Mouse (Mus musculus) forebrain, embryonic 14.5 days (tissue): ENCODE measurements around the gene Dhcr24. TPM values are rescaled to one million over a fixed set of nuclear protein-coding genes. Genes with fewer than 3 reads are reported as not detected.

ENCODE experiments used
- ATAC-seq: fragments of 200-750 bp; cut with Nextera tagmentation; 2 replicates; pipeline ENCODE4 v1.8.0; 2017; ENCODE audit warnings: mild to moderate bottlenecking, moderate library complexity
- DNase-seq: peaks from one replicate; pipeline ENCODE4 v3.0.0-alpha.2; 2015; ENCODE audit warnings: low spot score
- H3K27ac ChIP-seq: fragments of 300-500 bp; sonication (generic); 2 replicates; pipeline ENCODE4 v1.5.1; 2014; ENCODE audit warnings: low read depth, mild to moderate bottlenecking, control low read depth, low read length, moderate library complexity
- H3K27me3 ChIP-seq: fragments of 300-500 bp; sonication (generic); replicated peaks from 2 replicates; pipeline ENCODE4 v1.6.1; 2014; ENCODE audit warnings: low read length, control low read depth, mixed read lengths; ENCODE audit not compliant: control insufficient read depth, insufficient read depth
- H3K36me3 ChIP-seq: fragments of 300-500 bp; sonication (generic); 2 replicates; pipeline ENCODE4 v1.6.1; 2014; ENCODE audit warnings: low read length, control low read depth; ENCODE audit not compliant: control insufficient read depth, insufficient read depth
- H3K4me1 ChIP-seq: fragments of 300-500 bp; sonication (generic); 2 replicates; pipeline ENCODE4 v1.6.1; 2014; ENCODE audit warnings: antibody characterized with exemption, low read length, control low read depth; ENCODE audit not compliant: control insufficient read depth, insufficient read depth
- H3K4me2 ChIP-seq: fragments of 300-500 bp; sonication (generic); 2 replicates; pipeline ENCODE4 v1.6.1; 2014; ENCODE audit warnings: mild to moderate bottlenecking, control low read depth, low read length
- H3K4me3 ChIP-seq: fragments of 300-500 bp; sonication (generic); 2 replicates; pipeline ENCODE4 v1.5.1; 2014; ENCODE audit warnings: low read depth, low read length, control low read depth
- H3K9ac ChIP-seq: fragments of 300-500 bp; sonication (generic); 2 replicates; pipeline ENCODE4 v1.6.1; 2014; ENCODE audit warnings: mild to moderate bottlenecking, low read length, control low read depth, moderate library complexity
- H3K9me3 ChIP-seq: fragments of 300-500 bp; sonication (generic); replicated peaks from 2 replicates; pipeline ENCODE4 v1.6.1; 2016; ENCODE audit warnings: low read length, control low read depth, mixed read lengths; ENCODE audit not compliant: control insufficient read depth
- WGBS: fragments of 180-500 bp; shearing (Covaris S2); extraction: QIAGEN DNeasy Blood & Tissue Kit; methylation state at CpG from one replicate; pipeline ENCODE4 v1.1.7; 2014; 5-methylcytosine and 5-hydroxymethylcytosine counted together
- polyA plus RNA-seq: library from polyadenylated mRNA; unstranded; fragments of >200 nt; fragmentation: Nextera tagmentation; extraction: Ambion mirVana; gene quantifications from 2 replicates; pipeline ENCODE4 v1.2.1, GENCODE M21; 2014

Dhcr24 gene
- polyA plus RNA-seq, 1 experiment from 2014 or later, result 16.6 TPM

DNA sequence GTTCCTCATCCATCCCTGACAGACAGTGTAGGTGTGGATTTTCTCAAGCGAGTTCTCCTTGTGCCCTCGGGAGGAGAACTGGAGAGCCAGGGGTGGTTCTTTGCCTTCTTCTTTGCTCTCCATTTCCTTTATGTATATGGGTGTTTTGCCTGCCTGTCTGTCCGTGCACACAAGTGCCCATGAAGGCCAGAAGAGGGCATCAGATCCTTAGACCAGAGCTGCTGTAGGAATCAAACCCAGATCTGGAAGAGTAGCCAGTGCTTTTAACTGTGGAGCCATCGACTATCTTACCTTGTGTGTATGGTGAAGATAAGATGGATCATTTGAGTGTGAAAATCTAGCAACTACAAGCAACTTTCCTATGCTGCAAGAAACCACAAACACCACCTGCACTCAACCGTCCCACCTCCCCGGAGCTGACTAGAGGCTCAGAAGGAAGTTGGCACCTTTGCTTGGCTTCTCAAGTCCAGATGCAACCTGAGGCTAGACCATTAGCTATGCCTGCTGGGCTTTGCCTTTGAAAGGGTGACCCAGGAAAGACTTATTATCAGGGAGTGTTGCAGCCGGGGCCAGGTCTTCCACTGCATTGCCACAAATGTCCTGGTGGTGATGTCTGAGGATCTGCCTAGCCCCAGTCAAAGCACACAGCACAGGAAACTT is 27.3 kb upstream of the Dhcr24 start:
- DNase-seq (no peak), ATAC-seq (no peak)
- Histone ChIP-seq H3K4me1 (no peaks in the 10 kb centered on the region), H3K4me3 (no peak overlapping the region), H3K9me3 (no peaks in the 10 kb centered on the region), H3K9ac (no peak overlapping the region), H3K27ac (no peak overlapping the region), H3K27me3 (no peaks in the 10 kb centered on the region), H3K4me2 (no peak overlapping the region), H3K36me3 (no peaks in the 10 kb centered on the region)
- WGBS, result 66% methylated on average over 7 of the region's 7 CpGs

DNA sequence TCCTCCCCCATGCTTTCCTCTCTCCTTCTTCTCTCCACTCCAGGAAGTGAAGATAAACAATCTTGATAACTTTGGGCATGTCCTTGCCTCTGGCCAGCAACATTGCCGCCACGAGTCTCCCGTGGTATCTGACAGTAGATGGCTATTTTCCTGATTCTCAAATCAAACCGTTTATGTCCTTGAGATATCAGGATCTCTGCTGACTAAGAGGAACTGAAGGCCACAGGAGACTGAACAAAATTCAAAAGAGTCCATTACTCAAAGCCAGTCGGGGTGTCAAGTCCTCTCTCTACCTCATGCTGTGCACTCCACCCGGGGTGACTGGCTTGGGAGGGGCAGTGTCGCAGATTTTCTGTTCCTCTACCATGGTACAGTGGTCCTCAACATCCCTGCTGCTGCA is 26.6 kb upstream of the Dhcr24 start:
- H3K36me3 ChIP-seq, result no peaks in the 10 kb centered on the region
- H3K27ac ChIP-seq, result no peak overlapping the region
- H3K27me3 ChIP-seq, result no peaks in the 10 kb centered on the region
- no peak for DNase-seq
- no peak overlapping the region for H3K4me3 ChIP-seq
- H3K4me1 ChIP-seq, result no peaks in the 10 kb centered on the region
- no peaks in the 10 kb centered on the region for H3K9me3 ChIP-seq
- WGBS, result 84% methylated on average over 7 of the region's 7 CpGs
- no peak overlapping the region for H3K4me2 ChIP-seq
- ATAC-seq, result no peak
- no peak overlapping the region for H3K9ac ChIP-seq

DNA sequence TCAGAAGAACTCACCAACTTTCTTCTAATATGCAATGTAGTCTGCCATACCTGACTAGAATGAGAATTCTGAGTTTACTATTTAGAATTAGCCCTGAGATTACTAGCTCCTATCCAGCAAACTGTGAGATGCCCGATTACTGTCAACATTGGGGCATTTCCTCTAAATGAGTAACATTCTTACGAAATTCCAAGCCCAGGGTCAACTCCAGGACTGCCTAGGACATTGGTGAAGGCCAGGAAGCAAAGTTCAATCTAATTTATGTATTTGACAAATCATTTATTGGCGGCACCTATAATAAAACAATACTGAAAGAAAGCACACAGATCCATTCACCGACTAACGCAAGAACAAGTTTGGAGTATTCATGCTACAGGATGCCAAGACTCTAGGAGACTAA is 21.1 kb upstream of the Dhcr24 start:
- Histone ChIP-seq H3K4me3 (no peak overlapping the region), H3K4me2 (no peak overlapping the region), H3K27ac (no peak overlapping the region), H3K9ac (no peak overlapping the region), H3K27me3 (no peaks in the 10 kb centered on the region), H3K9me3 (no peaks in the 10 kb centered on the region), H3K36me3 (no peaks in the 10 kb centered on the region), H3K4me1 (no peaks in the 10 kb centered on the region)
- ATAC-seq, result no peak
- 86% methylated on average over 5 of the region's 5 CpGs for WGBS
- DNase-seq, result no peak

DNA sequence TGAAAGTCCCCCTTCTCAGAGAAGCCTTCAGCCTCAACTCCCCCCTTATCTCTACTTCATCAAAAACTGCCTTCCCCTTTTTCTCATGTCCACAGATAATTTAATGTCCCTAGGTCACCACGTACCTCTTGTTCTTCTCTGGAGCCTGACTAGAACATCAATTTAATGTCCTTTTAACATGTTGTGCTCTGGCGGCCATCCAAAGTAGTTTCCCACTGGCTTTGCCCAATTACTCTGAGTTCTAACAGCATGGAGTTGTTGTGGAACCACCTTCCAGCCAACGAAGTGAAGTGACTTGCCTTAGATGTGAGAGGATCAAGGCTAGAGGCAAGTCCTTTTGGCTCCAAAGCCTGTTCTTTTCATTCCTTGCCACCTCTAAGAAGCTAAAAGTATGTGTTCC is 19.3 kb upstream of the Dhcr24 start:
- 61% methylated on average over 3 of the region's 3 CpGs for WGBS

DNA sequence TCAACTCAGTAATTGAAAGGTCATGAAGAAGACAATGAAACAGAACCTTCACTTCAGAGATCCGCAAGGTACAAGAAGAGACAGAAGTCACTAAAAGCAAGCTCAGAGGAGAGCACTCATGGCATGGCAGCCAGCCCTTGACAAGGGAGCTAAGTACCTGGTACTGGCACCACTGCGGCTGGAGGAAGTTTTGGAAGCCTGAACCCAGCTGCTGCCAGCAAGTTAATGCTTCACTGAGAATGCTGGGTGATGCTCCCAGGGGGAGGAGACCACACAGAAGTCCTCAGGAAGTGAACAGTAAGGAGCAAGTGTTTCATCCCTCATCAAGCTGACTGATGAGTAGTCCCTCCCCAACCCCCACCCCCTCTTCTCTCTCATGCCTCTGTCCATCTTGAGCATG is 18.6 kb upstream of the Dhcr24 start:
- Histone ChIP-seq H3K27ac (no peak overlapping the region), H3K4me1 (no peaks in the 10 kb centered on the region), H3K9me3 (no peaks in the 10 kb centered on the region), H3K4me3 (no peak overlapping the region), H3K36me3 (no peaks in the 10 kb centered on the region), H3K27me3 (no peaks in the 10 kb centered on the region), H3K4me2 (no peak overlapping the region), H3K9ac (no peak overlapping the region)
- no peak for DNase-seq
- ATAC-seq, result no peak
- whole genome bisulfite sequencing, result 87% methylated on average over 2 of the region's 2 CpGs

More for the DNA sequence above, 19.3 kb upstream of the Dhcr24 start:
- DNase-seq (no peak), ATAC-seq (no peak)
- no peaks in the 10 kb centered on the region for H3K9me3 ChIP-seq
- H3K27ac ChIP-seq, result no peak overlapping the region
- H3K36me3 ChIP-seq, result no peaks in the 10 kb centered on the region
- H3K27me3 ChIP-seq, result no peaks in the 10 kb centered on the region
- no peaks in the 10 kb centered on the region for H3K4me1 ChIP-seq
- no peak overlapping the region for H3K9ac ChIP-seq
- no peak overlapping the region for H3K4me3 ChIP-seq
- H3K4me2 ChIP-seq, result no peak overlapping the region

DNA sequence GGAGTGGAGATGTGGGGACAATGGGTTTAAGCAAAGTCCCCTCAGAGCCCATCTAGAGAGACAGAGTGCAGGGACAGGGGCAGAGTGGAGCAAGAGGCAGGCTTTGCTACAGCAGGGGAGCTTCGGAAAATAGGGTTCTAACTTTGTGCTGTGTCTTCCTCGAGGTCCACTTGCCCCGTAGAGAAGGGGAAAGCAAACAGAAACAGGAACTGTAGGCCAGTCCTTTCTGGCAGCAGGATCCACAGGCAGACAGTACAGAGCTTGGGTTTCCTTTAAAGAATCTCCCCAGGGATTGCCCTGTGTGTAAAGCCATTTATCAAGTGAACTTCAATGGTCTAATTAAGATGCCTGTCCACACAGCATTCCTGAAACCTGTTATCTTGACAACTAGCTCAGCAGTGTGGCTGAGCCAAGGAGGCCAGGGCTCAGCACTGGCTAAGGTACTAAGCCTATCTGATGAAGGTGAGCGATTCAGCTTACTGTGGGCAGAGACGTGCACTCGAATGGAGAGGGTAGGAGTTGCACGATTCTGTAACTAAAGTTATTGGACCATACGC is 14.9 kb upstream of the Dhcr24 start:
- Histone ChIP-seq H3K4me1 (no peaks in the 10 kb centered on the region), H3K36me3 (no peaks in the 10 kb centered on the region), H3K27me3 (no peaks in the 10 kb centered on the region), H3K9ac (no peak overlapping the region), H3K4me2 (no peak overlapping the region), H3K9me3 (no peaks in the 10 kb centered on the region), H3K27ac (no peak overlapping the region), H3K4me3 (no peak overlapping the region)
- ATAC-seq (no peak), DNase-seq (no peak)
- WGBS, result 73% methylated on average over 8 of the region's 8 CpGs

DNA sequence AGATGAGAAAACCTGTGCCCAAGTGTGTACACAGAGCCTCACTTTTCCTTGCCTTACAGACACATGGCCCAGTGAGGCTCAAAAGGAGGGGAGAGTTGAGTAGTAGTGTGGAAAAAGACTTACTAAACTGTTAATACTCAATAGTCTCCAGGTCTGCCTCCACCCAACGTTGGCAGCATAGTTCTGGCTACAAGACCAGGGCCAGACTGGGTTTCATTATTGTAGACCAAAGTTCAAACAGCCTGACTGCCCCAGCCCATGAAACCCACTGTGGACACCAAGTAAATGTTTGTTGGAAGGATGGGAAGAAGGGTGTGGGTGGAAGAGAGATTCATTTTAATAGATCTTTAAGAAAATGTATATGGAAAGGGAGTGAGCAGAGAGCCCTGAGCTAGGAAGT is 13.9 kb upstream of the Dhcr24 start:
- DNase-seq, result no peak

DNA sequence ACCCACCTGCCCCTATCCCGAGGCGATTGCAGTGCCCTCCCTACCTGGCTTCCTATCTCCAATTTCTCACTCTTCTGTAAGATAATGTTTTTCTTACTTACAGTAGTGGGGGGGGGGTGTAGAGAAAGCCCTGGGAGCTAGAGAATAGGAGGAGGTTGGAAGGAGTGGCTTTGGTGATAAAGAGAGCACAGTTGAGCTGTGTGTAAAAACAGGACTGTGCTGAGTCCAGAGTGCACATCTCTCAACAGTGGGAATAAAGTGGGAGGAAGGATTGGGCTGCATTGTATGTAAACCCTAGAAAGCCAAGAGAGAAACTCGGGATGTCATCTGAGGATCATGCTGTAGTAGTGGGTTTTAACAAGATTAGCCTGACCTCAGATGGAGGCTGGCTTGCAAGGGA is 12.7 kb upstream of the Dhcr24 start:
- no peak for DNase-seq
- H3K27ac ChIP-seq, result no peak overlapping the region
- no peak overlapping the region for H3K4me3 ChIP-seq
- H3K9me3 ChIP-seq, result no peaks in the 10 kb centered on the region
- 95% methylated on average over 3 of the region's 3 CpGs for WGBS
- H3K9ac ChIP-seq, result no peak overlapping the region
- no peak for ATAC-seq
- no peak overlapping the region for H3K4me2 ChIP-seq
- H3K36me3 ChIP-seq, result no peaks in the 10 kb centered on the region
- no peaks in the 10 kb centered on the region for H3K4me1 ChIP-seq
- no peaks in the 10 kb centered on the region for H3K27me3 ChIP-seq

More for the DNA sequence above, 13.9 kb upstream of the Dhcr24 start:
- Histone ChIP-seq H3K27me3 (no peaks in the 10 kb centered on the region), H3K4me2 (no peak overlapping the region), H3K9me3 (no peaks in the 10 kb centered on the region), H3K9ac (no peak overlapping the region), H3K4me1 (no peaks in the 10 kb centered on the region), H3K27ac (no peak overlapping the region), H3K36me3 (no peaks in the 10 kb centered on the region), H3K4me3 (no peak overlapping the region)
- ATAC-seq, result no peak
- 70% methylated on average over 1 of the region's 1 CpGs for WGBS

DNA sequence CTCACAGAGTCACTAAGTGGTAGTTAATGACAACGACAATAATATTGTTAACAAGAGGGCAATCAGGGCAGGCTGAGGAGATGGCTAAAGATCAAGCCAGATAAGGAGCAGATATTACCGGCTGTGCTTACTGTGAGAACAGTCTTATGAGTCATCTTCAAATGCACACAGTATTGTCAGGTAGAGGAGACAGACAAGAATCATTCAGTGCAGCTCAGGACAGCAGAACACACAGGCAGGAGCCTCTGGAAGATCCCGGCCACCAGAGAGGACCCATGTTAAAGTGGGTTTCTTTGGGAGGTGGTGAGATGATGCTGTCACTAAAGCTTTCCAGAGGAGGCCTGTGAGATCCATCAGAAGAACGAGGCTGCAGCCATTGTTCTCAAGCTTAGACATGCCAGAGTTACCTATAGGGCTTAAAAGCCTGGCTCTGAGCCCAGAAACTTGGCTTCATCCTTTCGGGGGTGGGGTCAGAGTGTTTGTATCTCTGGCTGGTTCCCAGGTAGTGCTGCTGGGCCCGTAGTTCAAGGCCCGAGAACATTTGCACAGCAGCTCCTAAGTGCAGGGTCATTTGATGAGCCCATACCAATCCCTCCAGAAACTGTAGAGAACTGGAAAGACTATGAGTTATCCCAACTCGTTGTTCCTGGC is 10.2 kb upstream of the Dhcr24 start:
- Histone ChIP-seq H3K27ac (no peak overlapping the region), H3K36me3 (no peaks in the 10 kb centered on the region), H3K9me3 (no peaks in the 10 kb centered on the region), H3K4me3 (no peak overlapping the region), H3K9ac (no peak overlapping the region), H3K4me1 (no peaks in the 10 kb centered on the region), H3K27me3 (no peaks in the 10 kb centered on the region), H3K4me2 (no peak overlapping the region)
- ATAC-seq (no peak), DNase-seq (no peak)
- 63% methylated on average over 8 of the region's 8 CpGs for WGBS
